Mouse (Mus musculus) cerebellum, adult 2 months (tissue): ENCODE data around the gene Bmf.
A peak's percentile ranks its signal among the peaks of the same experiment; 100 is the strongest.

Source experiments
- CTCF ChIP-seq: fragments of 200-500 bp; IDR thresholded peaks from 2 replicates; pipeline ENCODE4 v1.5.1; 2011; ENCODE audit warnings: low read depth, mild to moderate bottlenecking, control low read depth, low read length, moderate library complexity, borderline replicate concordance; ENCODE audit not compliant: insufficient read depth
- POLR2A ChIP-seq: fragments of 200-500 bp; IDR thresholded peaks from 2 replicates; pipeline ENCODE4 v1.6.1; 2011; ENCODE audit warnings: low read length, control low read depth, borderline replicate concordance; ENCODE audit not compliant: insufficient read depth

DNA sequence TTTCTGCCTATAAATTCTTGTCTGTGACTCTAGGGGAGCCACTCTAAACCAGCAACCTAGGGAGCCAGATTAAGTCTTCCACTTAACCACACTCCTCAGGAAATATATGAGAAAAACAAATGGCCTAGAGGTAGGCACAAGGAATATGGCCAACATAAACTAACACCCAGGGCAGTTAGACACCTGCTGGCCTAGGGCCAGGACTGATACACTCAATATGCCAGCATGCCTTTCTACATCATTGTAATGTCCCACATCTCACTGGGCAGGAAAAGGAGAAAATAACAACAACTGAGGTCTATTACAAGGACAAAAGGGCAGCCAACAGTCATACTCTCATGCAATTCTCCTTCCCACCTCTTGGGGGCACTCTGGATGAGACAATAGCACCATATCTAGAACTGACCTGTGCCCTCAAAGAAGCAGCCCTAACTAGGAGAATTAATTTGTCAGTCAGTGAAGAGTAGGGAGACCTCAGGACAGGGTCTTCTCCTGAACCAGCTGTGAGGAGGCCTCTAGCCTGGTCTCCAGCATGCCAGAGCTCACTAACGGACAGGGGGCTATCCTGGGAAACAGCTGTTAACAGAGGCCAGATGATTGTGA, 6.4 kb downstream of the Bmf start:
- TF ChIP-seq CTCF, result peak; percentile 12; the same call in 1 of the 2 replicates
- TF ChIP-seq POLR2A, result no peak
